Mouse (Mus musculus): ENCODE results near the gene Nbr1. TPM values are rescaled to one million over a fixed set of nuclear protein-coding genes. Genes with fewer than 3 reads are reported as not detected.

The Nbr1 gene
- total and polyA plus RNA-seq, 3 experiments, result 77.3 to 98.9 (median 86.2) TPM

DNA sequence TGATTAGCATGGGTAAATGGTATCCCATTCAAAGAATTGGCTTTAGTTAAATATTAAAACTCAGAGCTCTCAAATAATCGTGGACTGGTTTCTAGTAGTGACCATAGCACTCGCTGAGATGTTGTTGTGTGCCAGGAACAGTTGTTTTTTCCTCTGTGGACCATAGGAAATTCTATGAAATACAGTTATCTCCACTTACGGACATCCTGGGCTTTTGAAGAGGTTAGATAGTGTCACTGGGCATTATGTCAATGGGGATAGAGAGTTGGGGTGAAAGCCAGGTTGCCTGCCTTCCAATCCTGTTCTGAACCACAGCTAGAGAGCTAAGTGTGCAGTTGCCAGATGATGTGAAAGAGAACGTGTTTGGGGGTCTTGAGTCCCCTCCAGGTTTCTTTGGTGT, 33.9 kb downstream of the Nbr1 start:
- Histone ChIP-seq H3K27ac (no peak overlapping the region), H3K9ac (ENCODE audit: low read depth, low read length) (no peak overlapping the region), H3K79me2 (replicated peaks; ENCODE audit: control insufficient read depth, insufficient read depth, low read length) (no peaks in the 10 kb centered on the region), H3K27me3 (ENCODE audit: control insufficient read depth, insufficient read depth, low read length) (no peaks in the 10 kb centered on the region), H3K4me1 (ENCODE audit: control insufficient read depth, insufficient read depth, low read length) (peaks cover 4% of the 10 kb centered on the region), H3K4me3 (no peak overlapping the region), H3K36me3 (ENCODE audit: control insufficient read depth, insufficient read depth, low read length) (no peaks in the 10 kb centered on the region; the same call in 1 of the 2 replicates)
- intact Hi-C loops (cut with DNase I), result no loop called here
- no peak for DNase-seq
- 56% methylated on average over 4 of the region's 4 CpGs for WGBS
- TF ChIP-seq EP300 (IDR thresholded peaks at IDR 0.05; ENCODE audit: insufficient read depth, low read depth, low read length) (no peak), CTCF (IDR thresholded peaks at IDR 0.05) (no peak), POLR2A (IDR thresholded peaks at IDR 0.05; ENCODE audit: insufficient read depth, low read depth, low read length) (no peak)

GRCm38 (mm10) chr11:101587676-101588075, 35.7 kb downstream of the Nbr1 start:
- Histone ChIP-seq H3K27ac (no peak overlapping the region), H3K36me3 (ENCODE audit: control insufficient read depth, insufficient read depth, low read length) (no peaks in the 10 kb centered on the region), H3K9ac (ENCODE audit: low read depth, low read length) (no peak overlapping the region), H3K79me2 (replicated peaks; ENCODE audit: control insufficient read depth, insufficient read depth, low read length) (no peaks in the 10 kb centered on the region), H3K4me3 (no peak overlapping the region), H3K4me1 (ENCODE audit: control insufficient read depth, insufficient read depth, low read length) (peaks cover under 1% of the 10 kb centered on the region), H3K27me3 (ENCODE audit: control insufficient read depth, insufficient read depth, low read length) (no peaks in the 10 kb centered on the region)
- 89% methylated on average over 10 of the region's 10 CpGs for WGBS
- DNase-seq, result peak in 1 of 2 experiments; percentile 30
- intact Hi-C loops (cut with DNase I), result no loop called here
- TF ChIP-seq CTCF (IDR thresholded peaks at IDR 0.05), result no peak
- no peak for TF ChIP-seq POLR2A (IDR thresholded peaks at IDR 0.05; ENCODE audit: insufficient read depth, low read depth, low read length)
- TF ChIP-seq EP300 (IDR thresholded peaks at IDR 0.05; ENCODE audit: insufficient read depth, low read depth, low read length), result no peak

DNA sequence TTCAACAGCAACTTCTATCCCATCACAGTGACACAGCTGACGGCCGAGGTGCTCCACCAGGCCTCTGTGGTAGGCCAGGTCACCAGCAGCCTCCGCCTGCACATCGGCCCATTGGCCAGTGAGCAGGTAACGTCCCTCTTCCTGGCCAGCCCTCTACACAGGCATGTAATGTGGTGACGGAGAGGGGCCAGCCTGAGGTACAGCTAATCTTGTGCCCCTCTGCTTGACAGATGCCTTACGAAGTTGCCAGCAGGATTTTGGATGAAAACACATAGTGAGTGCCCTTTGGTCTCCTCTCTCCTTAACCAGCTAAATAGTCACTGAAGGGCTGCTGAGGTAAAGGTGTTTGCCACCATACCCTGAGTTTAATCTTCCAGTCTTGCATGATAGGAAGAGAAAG, 36.9 kb downstream of the Nbr1 start:
- H3K4me3 ChIP-seq, result no peak overlapping the region
- H3K79me2 ChIP-seq (replicated peaks; ENCODE audit: control insufficient read depth, insufficient read depth, low read length), result no peaks in the 10 kb centered on the region
- H3K9ac ChIP-seq (ENCODE audit: low read depth, low read length), result no peak overlapping the region
- no peaks in the 10 kb centered on the region for H3K36me3 ChIP-seq (ENCODE audit: control insufficient read depth, insufficient read depth, low read length)
- no peak overlapping the region for H3K27ac ChIP-seq
- 89% methylated on average over 7 of the region's 7 CpGs for WGBS
- intact Hi-C loops (cut with DNase I), result no loop called here
- DNase-seq, result no peak
- no peaks in the 10 kb centered on the region for H3K4me1 ChIP-seq (ENCODE audit: control insufficient read depth, insufficient read depth, low read length)
- no peak for TF ChIP-seq POLR2A (IDR thresholded peaks at IDR 0.05; ENCODE audit: insufficient read depth, low read depth, low read length)
- TF ChIP-seq CTCF (IDR thresholded peaks at IDR 0.05), result no peak
- TF ChIP-seq EP300 (IDR thresholded peaks at IDR 0.05; ENCODE audit: insufficient read depth, low read depth, low read length), result no peak
- no peaks in the 10 kb centered on the region for H3K27me3 ChIP-seq (ENCODE audit: control insufficient read depth, insufficient read depth, low read length)

DNA sequence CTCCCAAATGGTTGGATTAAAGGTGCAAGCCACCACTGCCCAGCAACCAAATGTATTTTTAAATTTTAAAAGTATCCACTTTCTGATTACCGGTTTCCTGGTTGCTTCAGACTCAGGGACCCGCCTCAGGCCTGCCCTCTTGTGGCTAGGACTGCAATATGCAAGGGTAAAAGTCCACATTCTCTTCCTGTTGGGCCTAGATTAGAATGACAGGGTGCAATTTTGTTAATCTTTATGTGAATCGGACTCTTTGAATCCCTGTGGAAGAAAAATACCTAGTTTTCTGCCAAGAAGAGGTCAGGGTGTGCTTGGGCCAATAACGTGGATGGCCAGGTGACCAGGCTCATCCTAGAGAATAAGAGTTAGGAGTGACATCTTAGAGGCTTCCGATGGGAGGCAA, 37.5 kb downstream of the Nbr1 start:
- no peaks in the 10 kb centered on the region for H3K79me2 ChIP-seq (replicated peaks; ENCODE audit: control insufficient read depth, insufficient read depth, low read length)
- peak; percentile 50 to 63 for DNase-seq
- H3K4me3 ChIP-seq, result no peak overlapping the region
- intact Hi-C loops (cut with DNase I), result no loop called here
- H3K36me3 ChIP-seq (ENCODE audit: control insufficient read depth, insufficient read depth, low read length), result no peaks in the 10 kb centered on the region
- 29% methylated on average over 5 of the region's 5 CpGs for WGBS
- H3K27me3 ChIP-seq (ENCODE audit: control insufficient read depth, insufficient read depth, low read length), result no peaks in the 10 kb centered on the region
- H3K9ac ChIP-seq (ENCODE audit: low read depth, low read length), result no peak overlapping the region
- H3K4me1 ChIP-seq (ENCODE audit: control insufficient read depth, insufficient read depth, low read length), result no peaks in the 10 kb centered on the region
- TF ChIP-seq CTCF (IDR thresholded peaks at IDR 0.05) (no peak; the same call in none of the 2 replicates), POLR2A (IDR thresholded peaks at IDR 0.05; ENCODE audit: insufficient read depth, low read depth, low read length) (no peak), EP300 (IDR thresholded peaks at IDR 0.05; ENCODE audit: insufficient read depth, low read depth, low read length) (no peak)
- H3K27ac ChIP-seq, result no peak overlapping the region

- no peaks in the 10 kb centered on the region for H3K79me2 ChIP-seq (replicated peaks; ENCODE audit: control insufficient read depth, insufficient read depth, low read length)
- H3K36me3 ChIP-seq (ENCODE audit: control insufficient read depth, insufficient read depth, low read length), result no peaks in the 10 kb centered on the region
- no peaks in the 10 kb centered on the region for H3K27me3 ChIP-seq (ENCODE audit: control insufficient read depth, insufficient read depth, low read length)
- H3K4me1 ChIP-seq (ENCODE audit: control insufficient read depth, insufficient read depth, low read length), result no peaks in the 10 kb centered on the region
- TF ChIP-seq EP300 (IDR thresholded peaks at IDR 0.05; ENCODE audit: insufficient read depth, low read depth, low read length), result no peak
- TF ChIP-seq CTCF (IDR thresholded peaks at IDR 0.05), result no peak
- TF ChIP-seq POLR2A (IDR thresholded peaks at IDR 0.05; ENCODE audit: insufficient read depth, low read depth, low read length), result no peak
- 80% methylated on average over 12 of the region's 12 CpGs for WGBS
- H3K4me3 ChIP-seq, result no peak overlapping the region
- no peak for DNase-seq
- H3K27ac ChIP-seq, result no peak overlapping the region
- no peak overlapping the region for H3K9ac ChIP-seq (ENCODE audit: low read depth, low read length)
- intact Hi-C loops (cut with DNase I), result no loop called here
Observed at GRCm38 (mm10) chr11:101589989-101590624, 38.2 kb downstream of the Nbr1 start.

DNA sequence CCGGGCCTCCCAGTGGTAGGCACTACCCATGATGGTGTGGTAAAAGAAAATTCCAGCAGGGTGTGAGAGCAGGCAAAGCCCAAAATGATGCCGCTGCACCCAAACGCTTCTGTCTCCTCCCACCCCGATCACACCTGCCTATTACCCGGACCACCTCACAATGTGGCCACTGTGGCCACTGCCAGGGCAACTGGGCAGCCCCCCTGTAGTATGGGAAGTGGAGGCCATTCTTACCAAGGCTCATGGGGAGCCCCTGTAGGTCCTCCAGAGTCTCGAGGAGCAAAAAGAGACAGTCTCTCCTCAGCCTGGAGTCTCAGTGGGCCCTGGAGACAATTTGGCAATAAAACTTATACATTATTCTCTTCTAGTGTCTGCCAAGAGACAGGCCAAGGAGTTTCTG, 47.2 kb downstream of the Nbr1 start, which contains the start of gene Gm11634:
Gene Gm11634 (minus strand): TSS at position 101 of the 400 bp plus-strand sequence.
- Histone ChIP-seq H3K79me2 (replicated peaks; ENCODE audit: control insufficient read depth, insufficient read depth, low read length) (no peaks in the 10 kb centered on the region), H3K27me3 (ENCODE audit: control insufficient read depth, insufficient read depth, low read length) (no peaks in the 10 kb centered on the region), H3K9ac (ENCODE audit: low read depth, low read length) (no peak within 1 kb of the TSS), H3K4me1 (ENCODE audit: control insufficient read depth, insufficient read depth, low read length) (no peaks in the 10 kb centered on the region), H3K27ac (no peak within 1 kb of the TSS), H3K4me3 (no peak within 1 kb of the TSS), H3K36me3 (ENCODE audit: control insufficient read depth, insufficient read depth, low read length) (no peaks in the 10 kb centered on the region)
- TF ChIP-seq CTCF (IDR thresholded peaks at IDR 0.05) (no peak), EP300 (IDR thresholded peaks at IDR 0.05; ENCODE audit: insufficient read depth, low read depth, low read length) (no peak), POLR2A (IDR thresholded peaks at IDR 0.05; ENCODE audit: insufficient read depth, low read depth, low read length) (no peak)
- 74% methylated on average over 6 of the region's 6 CpGs for WGBS
- no peak for DNase-seq
- intact Hi-C loops (cut with DNase I), result no loop called here

Data from heart, adult 2 months (tissue).